Mouse (Mus musculus) frontal cortex, postnatal 25 days (tissue): ENCODE measurements at regions not wholly inside any gene's neighbourhood (a gene's known extent, or its start where the extent isn't known, plus 50 kb on each side); places are given as distances from the start of the nearest gene placed in this dataset.
A peak's percentile ranks its signal among the peaks of the same experiment; 100 is the strongest.

ENCODE experiments used
- DNase-seq, 2 experiments: peaks; one replicate each; pipeline ENCODE4 v3.0.0; 2022; ENCODE audit warnings: low spot score in 2 of 2

- DNase-seq, result no peak
Measured at GRCm38 (mm10) chr2:157633286-157633685, 62.2 kb upstream of the Blcap start.

- peak; percentile 91 for DNase-seq
Measured at GRCm38 (mm10) chr2:157635670-157636069, 64.6 kb upstream of the Blcap start.

- DNase-seq, result no peak
Measured at GRCm38 (mm10) chr2:157640873-157641272, 69.8 kb upstream of the Blcap start.

GRCm38 (mm10) chr2:157663584-157664375 lies 73.4 kb upstream of the Ctnnbl1 start:
- DNase-seq, result no peak

- no peak for DNase-seq
Measured at GRCm38 (mm10) chr2:157664481-157664880, 72.7 kb upstream of the Ctnnbl1 start.

GRCm38 (mm10) chr2:157670191-157670590 lies 67.0 kb upstream of the Ctnnbl1 start:
- DNase-seq, result no peak

- no peak for DNase-seq
Measured at GRCm38 (mm10) chr2:157674906-157675305, 62.3 kb upstream of the Ctnnbl1 start.

- DNase-seq, result no peak
Measured at GRCm38 (mm10) chr2:157676396-157677176, 60.6 kb upstream of the Ctnnbl1 start.

- no peak for DNase-seq
Measured at GRCm38 (mm10) chr2:157677262-157677661, 59.9 kb upstream of the Ctnnbl1 start.

- no peak for DNase-seq
Measured at GRCm38 (mm10) chr2:157681931-157682330, 55.3 kb upstream of the Ctnnbl1 start.
